Mouse (Mus musculus) E14TG2a.4 (cell line): ENCODE results near the gene Smarca4.

ENCODE experiments used
- H3K27me3 ChIP-seq: 2 replicates; pipeline ENCODE4 v1.6.1; 2014; ENCODE audit warnings: low read length, control low read depth; ENCODE audit not compliant: insufficient read depth
- H3K36me3 ChIP-seq: 2 replicates; pipeline ENCODE4 v1.6.1; 2014; ENCODE audit warnings: low read length, control low read depth; ENCODE audit not compliant: insufficient read depth
- H3K4me1 ChIP-seq: replicated peaks from 2 replicates; pipeline ENCODE4 v1.6.1; 2014; ENCODE audit warnings: low read depth, low read length, control low read depth
- H3K4me3 ChIP-seq: replicated peaks from 2 replicates; pipeline ENCODE4 v1.5.1; 2014; ENCODE audit warnings: mild to moderate bottlenecking, low read length
- H3K9me3 ChIP-seq: 2 replicates; pipeline ENCODE4 v1.6.1; 2014; ENCODE audit warnings: low read length, control low read depth
- CTCF ChIP-seq: conservative IDR thresholded peaks from 2 replicates; pipeline ENCODE4 v1.5.1; 2014; ENCODE audit warnings: low read length
- NANOG ChIP-seq: IDR thresholded peaks from 2 replicates; pipeline ENCODE4 v1.6.1; 2014; ENCODE audit warnings: borderline replicate concordance, low read length, mixed read lengths
- POU5F1 ChIP-seq: IDR thresholded peaks from 2 replicates; pipeline ENCODE4 v1.6.1; 2014; ENCODE audit warnings: low read length, borderline replicate concordance

The Smarca4 gene

DNA sequence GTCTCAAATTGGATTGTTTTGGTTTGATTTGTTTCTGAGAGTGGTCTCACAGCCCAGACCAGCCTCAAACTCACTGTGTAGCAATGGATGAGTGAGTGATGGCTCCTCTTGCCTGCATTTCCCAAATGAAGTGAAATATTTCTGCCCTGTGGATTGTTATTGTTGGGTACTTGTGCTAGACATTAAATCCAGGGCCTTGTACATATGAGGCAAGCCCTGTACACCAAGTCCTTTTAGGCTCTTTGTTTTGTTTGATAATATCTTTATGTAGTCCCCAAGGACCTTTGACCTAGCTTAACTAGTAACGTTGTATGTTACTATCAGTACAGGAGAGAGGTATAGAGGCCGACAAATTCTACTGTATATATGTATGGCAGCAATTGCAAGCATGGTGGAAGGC, 21.1 kb upstream of the Smarca4 start:
- H3K36me3 ChIP-seq, result peaks cover 54% of the 10 kb centered on the region
- H3K4me3 ChIP-seq, result no peak overlapping the region
- TF ChIP-seq CTCF (no peak), POU5F1 (no peak), NANOG (no peak)
- H3K27me3 ChIP-seq, result no peaks in the 10 kb centered on the region
- H3K4me1 ChIP-seq, result peaks cover 42% of the 10 kb centered on the region
- no peaks in the 10 kb centered on the region for H3K9me3 ChIP-seq

DNA sequence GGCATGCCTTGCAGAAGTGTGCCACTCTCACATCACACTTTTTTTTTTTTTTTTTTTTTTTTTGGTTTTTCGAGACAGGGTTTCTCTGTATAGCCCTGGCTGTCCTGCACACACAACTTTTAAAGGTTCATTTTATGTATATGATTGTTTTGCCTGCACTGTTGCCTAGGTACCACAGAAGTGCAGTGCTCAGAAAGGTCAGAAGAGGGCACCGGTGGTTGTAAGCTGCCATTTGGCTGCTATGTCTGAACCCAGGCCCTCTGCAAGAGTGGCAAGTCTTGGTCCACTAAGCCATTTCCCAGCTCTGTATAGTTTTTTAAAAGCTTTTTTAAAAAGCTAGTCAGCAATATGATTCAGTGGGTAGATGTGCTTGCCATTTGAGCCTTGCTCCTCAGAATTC, 17.8 kb upstream of the Smarca4 start:
- H3K4me1 ChIP-seq, result peaks cover 22% of the 10 kb centered on the region
- H3K9me3 ChIP-seq, result no peaks in the 10 kb centered on the region
- no peaks in the 10 kb centered on the region for H3K27me3 ChIP-seq
- H3K36me3 ChIP-seq, result peaks cover 32% of the 10 kb centered on the region
- H3K4me3 ChIP-seq, result no peak overlapping the region
- TF ChIP-seq CTCF, result peak; percentile 42
- TF ChIP-seq NANOG, result no peak

DNA sequence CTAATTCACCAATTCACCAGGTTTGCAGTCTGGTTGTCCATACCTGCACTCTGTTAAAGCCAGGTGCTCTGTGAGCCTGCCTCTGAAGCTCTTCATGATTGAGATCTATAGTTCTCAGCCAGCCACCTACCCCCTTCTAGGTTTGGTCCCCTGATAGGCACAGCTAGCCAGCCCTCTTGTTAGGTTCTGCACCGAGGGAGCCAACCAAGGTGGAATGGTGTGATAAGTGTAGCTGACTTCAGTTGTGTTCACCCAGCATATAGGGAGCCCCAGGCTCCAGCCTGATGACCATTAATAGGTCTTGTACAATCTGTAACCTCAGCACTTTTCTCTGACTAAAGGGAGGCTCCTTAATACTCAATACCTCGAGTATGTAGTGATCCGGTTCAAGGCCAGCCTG, 15.8 kb upstream of the Smarca4 start:
- H3K27me3 ChIP-seq, result no peaks in the 10 kb centered on the region
- TF ChIP-seq POU5F1, result no peak
- TF ChIP-seq NANOG, result no peak
- TF ChIP-seq CTCF, result no peak
- H3K4me3 ChIP-seq, result no peak overlapping the region
- no peaks in the 10 kb centered on the region for H3K9me3 ChIP-seq
- H3K36me3 ChIP-seq, result peaks cover 15% of the 10 kb centered on the region
- H3K4me1 ChIP-seq, result peaks cover 10% of the 10 kb centered on the region

DNA sequence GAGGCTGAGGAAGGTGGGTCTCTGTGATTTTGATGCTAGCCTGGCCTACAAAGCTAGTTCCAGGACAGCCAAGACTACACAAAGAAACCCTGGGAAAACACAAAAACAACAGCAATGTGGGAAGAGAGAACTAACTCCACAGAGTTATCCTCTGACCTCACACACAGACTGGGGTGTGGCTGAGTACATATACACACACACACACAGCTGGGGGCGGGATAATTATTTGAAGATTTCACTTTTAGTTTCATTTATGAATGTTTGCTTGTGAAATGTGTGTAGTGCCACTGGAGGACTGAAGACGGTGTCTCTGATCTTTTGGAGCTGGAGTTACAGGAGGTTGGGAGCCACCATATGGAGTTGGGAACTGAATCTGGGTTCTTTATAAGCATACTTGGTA, 14.9 kb upstream of the Smarca4 start:
- TF ChIP-seq POU5F1 (no peak), CTCF (no peak), NANOG (no peak)
- peaks cover 19% of the 10 kb centered on the region for H3K4me1 ChIP-seq
- H3K27me3 ChIP-seq, result no peaks in the 10 kb centered on the region
- no peak overlapping the region for H3K4me3 ChIP-seq
- H3K9me3 ChIP-seq, result no peaks in the 10 kb centered on the region
- H3K36me3 ChIP-seq, result peaks cover 7% of the 10 kb centered on the region

DNA sequence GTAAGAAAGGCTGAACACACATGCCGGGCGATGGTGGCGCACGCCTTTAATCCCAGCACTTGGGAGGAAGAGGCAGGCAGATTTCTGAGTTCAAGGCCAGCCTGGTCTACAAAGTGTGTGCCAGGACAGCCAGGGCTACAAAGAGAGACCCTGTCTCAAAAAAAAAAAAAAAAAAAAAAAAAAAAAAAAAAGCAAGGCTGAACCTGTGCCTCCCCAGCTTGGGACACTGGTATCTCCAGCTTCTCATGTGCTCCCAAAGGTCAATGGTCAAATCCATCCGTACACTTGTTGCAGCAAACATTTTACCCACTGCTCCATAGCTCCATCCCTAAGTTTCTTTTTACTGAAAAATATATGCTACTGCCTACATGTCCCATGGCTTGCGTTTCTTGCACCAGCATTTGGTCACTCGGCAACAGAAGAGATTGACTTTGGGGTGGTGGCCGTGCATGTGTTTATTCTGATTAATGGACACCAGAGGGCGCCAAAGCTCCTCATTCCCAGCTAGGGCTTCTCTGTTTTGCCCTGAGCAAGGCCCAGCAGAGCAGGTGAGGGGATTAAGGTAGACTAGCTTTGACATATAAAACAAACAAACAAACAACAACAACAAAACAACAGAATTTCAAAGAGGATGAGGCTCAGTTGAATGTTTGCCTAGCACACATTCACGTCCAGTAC, 14.1 kb upstream of the Smarca4 start:
- TF ChIP-seq POU5F1 (no peak), CTCF (peak; percentile 69)
- Histone ChIP-seq H3K4me3 (no peak overlapping the region), H3K27me3 (no peaks in the 10 kb centered on the region), H3K9me3 (no peaks in the 10 kb centered on the region), H3K4me1 (peaks cover 20% of the 10 kb centered on the region), H3K36me3 (peaks cover 2% of the 10 kb centered on the region; the same call in 1 of the 2 replicates)

DNA sequence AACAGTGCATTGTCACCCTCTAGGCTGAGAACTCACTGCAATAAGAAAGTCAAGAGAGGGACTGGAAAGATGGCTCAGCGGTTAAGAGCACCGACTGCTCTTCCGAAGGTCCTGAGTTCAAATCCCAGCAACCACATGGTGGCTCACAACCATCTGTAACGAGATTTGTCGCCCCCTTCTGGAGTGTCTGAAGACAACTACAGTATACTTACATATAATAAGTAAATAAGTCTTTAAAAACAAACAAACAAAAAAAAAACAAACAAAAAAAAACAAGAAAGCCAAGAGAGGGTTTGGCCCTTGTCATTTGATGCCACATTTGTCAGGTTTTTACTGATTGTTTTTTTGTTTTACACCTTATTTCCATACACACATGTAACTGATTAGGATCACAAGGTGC, 11.8 kb upstream of the Smarca4 start:
- TF ChIP-seq POU5F1 (no peak), NANOG (no peak), CTCF (peak; percentile 23; the same call in 1 of the 2 replicates)
- Histone ChIP-seq H3K4me1 (peaks cover 34% of the 10 kb centered on the region), H3K27me3 (no peaks in the 10 kb centered on the region), H3K4me3 (no peak overlapping the region), H3K36me3 (no peaks in the 10 kb centered on the region), H3K9me3 (no peaks in the 10 kb centered on the region)

DNA sequence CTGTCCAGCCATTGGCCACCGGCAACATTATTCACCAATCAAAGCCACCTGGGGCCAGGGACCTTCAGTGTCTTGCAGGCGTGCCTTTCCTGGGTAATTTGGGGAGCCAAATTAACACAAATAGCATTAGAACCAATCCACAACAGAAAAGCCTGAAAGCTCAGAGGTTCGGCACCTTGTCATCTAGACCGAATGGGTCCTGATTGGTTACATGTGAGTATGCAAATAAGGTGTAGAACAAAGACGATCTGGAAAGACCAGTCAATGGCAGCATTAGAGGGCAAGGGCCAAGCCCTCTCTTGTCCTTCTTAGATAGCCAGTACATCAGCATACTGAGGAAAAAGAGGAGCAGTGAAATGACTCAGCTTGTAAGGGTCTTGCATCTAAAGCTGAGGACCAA, 10.1 kb upstream of the Smarca4 start:
- Histone ChIP-seq H3K4me1 (peaks cover 50% of the 10 kb centered on the region), H3K9me3 (no peaks in the 10 kb centered on the region), H3K36me3 (no peaks in the 10 kb centered on the region), H3K4me3 (no peak overlapping the region), H3K27me3 (no peaks in the 10 kb centered on the region)
- TF ChIP-seq NANOG (no peak), CTCF (no peak), POU5F1 (no peak)

DNA sequence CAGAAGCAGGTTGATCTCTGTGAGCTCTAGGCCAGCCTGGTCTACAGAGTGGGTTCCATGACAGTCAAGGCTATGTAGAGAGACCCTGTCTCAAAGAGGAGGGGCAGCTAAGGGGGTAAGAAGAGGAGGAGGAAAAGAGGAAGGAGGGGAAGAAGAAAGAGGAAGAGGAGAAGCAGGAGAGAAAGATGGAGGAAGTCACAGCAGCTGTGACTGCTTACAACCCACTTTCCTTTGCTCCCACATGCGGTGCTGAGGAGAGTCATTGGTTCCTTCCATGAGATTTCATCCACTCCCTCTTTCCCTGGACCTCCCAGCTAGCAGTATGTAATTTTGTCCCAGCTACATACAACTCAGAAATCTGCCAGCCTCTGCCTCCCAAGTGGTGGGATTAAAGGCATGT, 9.3 kb upstream of the Smarca4 start:
- Histone ChIP-seq H3K4me3 (no peak overlapping the region), H3K9me3 (no peaks in the 10 kb centered on the region)
- no peak for TF ChIP-seq POU5F1
- no peak for TF ChIP-seq NANOG
- no peak for TF ChIP-seq CTCF

DNA sequence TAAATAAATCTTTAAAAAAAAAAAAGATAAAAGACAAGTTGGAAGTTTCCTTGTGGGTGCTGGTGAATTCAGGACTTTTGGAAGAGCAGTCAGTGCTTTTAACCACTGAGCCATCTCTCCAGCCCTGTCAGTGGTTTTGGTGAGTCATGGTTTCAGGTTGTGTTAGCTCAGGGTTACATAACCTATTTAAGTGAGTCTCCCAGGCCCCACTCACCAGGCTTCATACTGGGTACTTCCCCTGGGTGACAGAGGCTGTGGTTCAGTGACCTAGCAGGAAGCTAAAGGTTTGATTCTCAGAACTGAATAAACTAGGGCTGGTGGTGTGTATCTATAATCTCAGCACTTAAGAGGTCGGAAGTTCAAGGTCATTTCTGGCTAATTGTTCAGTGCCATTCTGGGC, 6.1 kb upstream of the Smarca4 start:
- TF ChIP-seq CTCF (no peak), POU5F1 (no peak), NANOG (no peak)
- H3K9me3 ChIP-seq, result no peaks in the 10 kb centered on the region
- no peaks in the 10 kb centered on the region for H3K27me3 ChIP-seq
- H3K4me3 ChIP-seq, result no peak overlapping the region
- H3K4me1 ChIP-seq, result peaks cover 63% of the 10 kb centered on the region
- H3K36me3 ChIP-seq, result no peaks in the 10 kb centered on the region

More for the DNA sequence above, 9.3 kb upstream of the Smarca4 start:
- H3K4me1 ChIP-seq, result peaks cover 53% of the 10 kb centered on the region
- no peaks in the 10 kb centered on the region for H3K27me3 ChIP-seq
- H3K36me3 ChIP-seq, result no peaks in the 10 kb centered on the region
